Mouse (Mus musculus): ENCODE measurements around the gene Daxx. TPM values are rescaled to one million over a fixed set of nuclear protein-coding genes. Genes with fewer than 3 reads are reported as not detected.

Gene Daxx
- polyA plus RNA-seq (2015; fragmentation: Nextera tagmentation; extraction: Ambion mirVana), result 23.8 and 32.1 TPM in 2 replicates

DNA sequence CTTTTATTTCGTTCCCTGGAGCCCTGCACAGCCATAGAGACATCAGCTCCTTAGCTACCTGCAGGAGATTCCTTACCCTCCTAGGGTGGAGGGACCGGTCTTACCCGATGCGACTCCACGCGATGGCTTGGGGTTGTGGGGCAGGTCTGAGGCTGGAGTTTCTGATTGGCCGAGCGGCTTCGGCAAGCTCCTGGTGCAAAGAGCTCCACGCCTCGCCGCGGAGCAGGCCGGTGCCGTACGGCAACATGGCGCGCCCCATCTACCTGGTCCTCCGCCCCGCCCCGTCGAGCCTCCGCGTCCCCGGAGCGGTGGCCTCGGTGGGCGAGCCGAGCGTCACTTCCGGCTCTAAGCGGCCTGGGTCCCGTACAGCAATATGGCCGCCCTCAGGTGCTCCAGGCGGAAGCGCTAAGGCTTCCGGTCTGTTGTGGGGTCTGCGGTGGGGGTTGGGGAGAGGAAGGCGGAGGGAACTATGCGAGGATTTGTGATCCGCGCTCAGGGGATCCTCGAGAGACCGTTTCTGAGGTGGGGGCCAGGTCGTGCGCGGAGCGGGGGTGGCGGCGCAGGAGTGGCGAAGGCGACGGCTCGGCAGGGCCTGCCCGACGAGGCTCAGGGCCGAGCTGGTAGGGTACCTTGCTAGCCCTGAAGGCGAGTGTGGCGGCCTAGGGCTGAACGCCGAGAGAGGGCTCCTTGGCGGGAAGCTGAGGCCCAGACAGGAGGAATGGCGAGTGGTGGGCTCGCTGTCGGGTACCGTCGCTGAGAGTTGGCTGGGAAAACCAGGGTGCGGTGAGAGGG, at the start of gene Daxx:
TSS of gene Daxx (plus strand) at position 338 of the 792 bp plus-strand sequence.

GRCm38 (mm10) chr17:33873537-33873936, 35.7 kb upstream of the Daxx start, which contains the start of gene Gm7029:
Gm7029 (plus strand) TSS chr17:33873837.

GRCm38 (mm10) chr17:33890533-33891059, 18.6 kb upstream of the Daxx start, which contains the start of gene Kifc1:
Kifc1 (minus strand) TSS chr17:33890661.

DNA sequence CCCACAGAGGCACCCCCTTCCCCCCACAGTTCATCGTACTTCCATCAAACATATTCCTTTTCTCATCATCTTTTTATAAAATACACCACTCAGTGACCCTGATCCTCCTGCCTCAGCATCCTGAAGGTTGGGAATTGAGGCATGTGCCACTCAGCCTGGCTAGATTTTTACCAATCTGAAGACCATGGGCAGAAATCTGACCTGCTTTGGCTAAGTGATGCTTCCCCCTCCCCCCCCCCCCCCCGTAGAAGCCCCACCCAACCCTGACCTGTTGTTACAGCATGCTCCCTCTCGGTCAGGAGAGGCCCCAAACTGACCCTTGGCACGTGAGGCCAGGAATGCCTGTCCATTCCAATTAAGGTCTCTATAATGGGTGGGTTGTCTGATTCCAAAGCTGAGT, 4.4 kb upstream of the Daxx start, which contains the start of gene Platr17:
TSS of gene Platr17 (plus strand) at position 301 of the 400 bp plus-strand sequence.

GRCm38 (mm10) chr17:33915671-33916250, 6.5 kb downstream of the Daxx start, which contains the start of the genes Tapbp and Zbtb22:
Tapbp (plus strand) TSS chr17:33915899.
Zbtb22 (plus strand) TSS chr17:33915904.

GRCm38 (mm10) chr17:33929371-33930279, 20.4 kb downstream of the Daxx start, which contains the start of gene Rgl2:
Rgl2 (plus strand) TSS chr17:33929543.

GRCm38 (mm10) chr17:33940206-33940805, 31.1 kb downstream of the Daxx start, which contains the start of the genes Pfdn6 and Wdr46:
Pfdn6 (minus strand) TSS chr17:33940343.
Wdr46 (plus strand) TSS chr17:33940660.

GRCm38 (mm10) chr17:33951021-33951946, 42.1 kb downstream of the Daxx start, which contains the start of gene B3galt4:
B3galt4 (minus strand) TSS chr17:33951488.

GRCm38 (mm10) chr17:33955555-33956214, 46.5 kb downstream of the Daxx start, which contains the start of the genes Vps52 and Rps18:
Vps52 (plus strand) TSS chr17:33955812.
Rps18 (minus strand) TSS chr17:33956001.

Small RNAs within 50 kb of the gene (microRNA-seq; reads per million reads assigned to microRNA genes)
- gene Gm27740 (ENCODE audit: borderline replicate concordance, insufficient number of aligned reads), result not detected

Other genes with a start within 250 kb of the Daxx start
- gene Hnrnpm, start 222.6 kb upstream of the Daxx start, polyA plus RNA-seq (2015; fragmentation: Nextera tagmentation; extraction: Ambion mirVana), result 123 and 153 TPM in 2 replicates
- 84.2 and 105 TPM in 2 replicates for gene March2, start 190.7 kb upstream of the Daxx start, polyA plus RNA-seq (2015; fragmentation: Nextera tagmentation; extraction: Ambion mirVana)
- 248 and 296 TPM in 2 replicates for gene Rab11b, start 148.9 kb upstream of the Daxx start, polyA plus RNA-seq (2015; fragmentation: Nextera tagmentation; extraction: Ambion mirVana)
- gene Angptl4, start 127.6 kb upstream of the Daxx start, polyA plus RNA-seq (2015; fragmentation: Nextera tagmentation; extraction: Ambion mirVana), result 84.8 and 87.3 TPM in 2 replicates
- gene Kank3, start 98.9 kb upstream of the Daxx start, polyA plus RNA-seq (2015; fragmentation: Nextera tagmentation; extraction: Ambion mirVana), result 50.5 and 107 TPM in 2 replicates
- gene Rps28, start 84.9 kb upstream of the Daxx start, polyA plus RNA-seq (2015; fragmentation: Nextera tagmentation; extraction: Ambion mirVana), result 1,247 and 1,332 TPM in 2 replicates
- gene Ndufa7, start 84.8 kb upstream of the Daxx start, polyA plus RNA-seq (2015; fragmentation: Nextera tagmentation; extraction: Ambion mirVana), result 987 and 1,283 TPM in 2 replicates
- 89.3 and 138 TPM in 2 replicates for gene Cd320, start 66.3 kb upstream of the Daxx start, polyA plus RNA-seq (2015; fragmentation: Nextera tagmentation; extraction: Ambion mirVana)
- not detected in 2 replicates for gene Gm7029, start 35.6 kb upstream of the Daxx start, polyA plus RNA-seq (2015; fragmentation: Nextera tagmentation; extraction: Ambion mirVana)
- 2.3 and 3.1 TPM in 2 replicates for gene Kifc1, start 18.8 kb upstream of the Daxx start, polyA plus RNA-seq (2015; fragmentation: Nextera tagmentation; extraction: Ambion mirVana)
- gene Platr17, start 4.3 kb upstream of the Daxx start, polyA plus RNA-seq (2015; fragmentation: Nextera tagmentation; extraction: Ambion mirVana), result 0.27 TPM in 1 of 2 replicates, not detected in the other
- gene Tapbp, start 6.5 kb downstream of the Daxx start, polyA plus RNA-seq (2015; fragmentation: Nextera tagmentation; extraction: Ambion mirVana), result 72.5 and 91.8 TPM in 2 replicates
- gene Zbtb22, start 6.5 kb downstream of the Daxx start, polyA plus RNA-seq (2015; fragmentation: Nextera tagmentation; extraction: Ambion mirVana), result 14.6 and 16.5 TPM in 2 replicates
- 20.0 and 32.4 TPM in 2 replicates for gene Rgl2, start 20.1 kb downstream of the Daxx start, polyA plus RNA-seq (2015; fragmentation: Nextera tagmentation; extraction: Ambion mirVana)
- 108 and 142 TPM in 2 replicates for gene Pfdn6, start 30.9 kb downstream of the Daxx start, polyA plus RNA-seq (2015; fragmentation: Nextera tagmentation; extraction: Ambion mirVana)
- 17.5 and 21.3 TPM in 2 replicates for gene Wdr46, start 31.2 kb downstream of the Daxx start, polyA plus RNA-seq (2015; fragmentation: Nextera tagmentation; extraction: Ambion mirVana)
- gene B3galt4, start 42.1 kb downstream of the Daxx start, polyA plus RNA-seq (2015; fragmentation: Nextera tagmentation; extraction: Ambion mirVana), result 7.6 and 8.1 TPM in 2 replicates
- 28.4 and 40.1 TPM in 2 replicates for gene Vps52, start 46.4 kb downstream of the Daxx start, polyA plus RNA-seq (2015; fragmentation: Nextera tagmentation; extraction: Ambion mirVana)
- 2,003 and 3,084 TPM in 2 replicates for gene Rps18, start 46.6 kb downstream of the Daxx start, polyA plus RNA-seq (2015; fragmentation: Nextera tagmentation; extraction: Ambion mirVana)
- gene H2-K1, start 90.9 kb downstream of the Daxx start, polyA plus RNA-seq (2015; fragmentation: Nextera tagmentation; extraction: Ambion mirVana), result 146 and 274 TPM in 2 replicates
- 22.3 and 29.6 TPM in 2 replicates for gene Ring1, start 115.3 kb downstream of the Daxx start, polyA plus RNA-seq (2015; fragmentation: Nextera tagmentation; extraction: Ambion mirVana)
- 105 and 163 TPM in 2 replicates for gene H2-Ke6, start 118.6 kb downstream of the Daxx start, polyA plus RNA-seq (2015; fragmentation: Nextera tagmentation; extraction: Ambion mirVana)
- 99.2 and 160 TPM in 2 replicates for gene Slc39a7, start 122.3 kb downstream of the Daxx start, polyA plus RNA-seq (2015; fragmentation: Nextera tagmentation; extraction: Ambion mirVana)
- gene Rxrb, start 122.4 kb downstream of the Daxx start, polyA plus RNA-seq (2015; fragmentation: Nextera tagmentation; extraction: Ambion mirVana), result 33.2 and 38.4 TPM in 2 replicates
- gene Col11a2, start 130.0 kb downstream of the Daxx start, polyA plus RNA-seq (2015; fragmentation: Nextera tagmentation; extraction: Ambion mirVana), result 0.25 and 0.80 TPM in 2 replicates
- gene H2-Oa, start 182.9 kb downstream of the Daxx start, polyA plus RNA-seq (2015; fragmentation: Nextera tagmentation; extraction: Ambion mirVana), result 0.25 TPM in 1 of 2 replicates, not detected in the other
- 10.2 and 13.7 TPM in 2 replicates for gene H2-DMa, start 210.1 kb downstream of the Daxx start, polyA plus RNA-seq (2015; fragmentation: Nextera tagmentation; extraction: Ambion mirVana)
- gene Brd2, start 213.2 kb downstream of the Daxx start, polyA plus RNA-seq (2015; fragmentation: Nextera tagmentation; extraction: Ambion mirVana), result 69.4 and 71.0 TPM in 2 replicates
- 0.44 and 0.97 TPM in 2 replicates for gene H2-DMb2, start 233.9 kb downstream of the Daxx start, polyA plus RNA-seq (2015; fragmentation: Nextera tagmentation; extraction: Ambion mirVana)
- 1.9 and 2.3 TPM in 2 replicates for gene H2-DMb1, start 243.7 kb downstream of the Daxx start, polyA plus RNA-seq (2015; fragmentation: Nextera tagmentation; extraction: Ambion mirVana)

Measured in adrenal gland, postnatal 0 days (tissue).